Mouse (Mus musculus): ENCODE data around the gene Bbs5.
"Not testable (repeated sequence)": the region's sequence is repeated elsewhere in the genome, so short reads cannot be mapped to it uniquely, and the experiment has no call there.

Gene Bbs5

GRCm38 (mm10) chr2:69669853-69670252 is 22.9 kb downstream of the Bbs5 start, which contains the start of gene Klhl41:
TSS of gene Klhl41 (plus strand) at chr2:69670120.
- DNase-seq (ENCODE audit: low read depth, low spot score), result no peak

- DNase-seq (ENCODE audit: low read depth, low spot score), result no peak
Observed at GRCm38 (mm10) chr2:69673723-69674122, 26.8 kb downstream of the Bbs5 start.

GRCm38 (mm10) chr2:69675266-69675665 is 28.3 kb downstream of the Bbs5 start:
- no peak for DNase-seq (ENCODE audit: low read depth, low spot score)

- no peak for DNase-seq (ENCODE audit: low read depth, low spot score)
Observed at GRCm38 (mm10) chr2:69676713-69677112, 29.7 kb downstream of the Bbs5 start.

GRCm38 (mm10) chr2:69677215-69677614 is 30.2 kb downstream of the Bbs5 start:
- not testable (repeated sequence) for DNase-seq (ENCODE audit: low read depth, low spot score)

- DNase-seq (ENCODE audit: low read depth, low spot score), result no peak
Observed at GRCm38 (mm10) chr2:69679990-69680389, 33.0 kb downstream of the Bbs5 start.

- DNase-seq (ENCODE audit: low read depth, low spot score), result no peak
Observed at GRCm38 (mm10) chr2:69681931-69682330, 35.0 kb downstream of the Bbs5 start.

- peak; percentile 39 for DNase-seq (ENCODE audit: low read depth, low spot score)
Observed at GRCm38 (mm10) chr2:69683036-69683805, 36.2 kb downstream of the Bbs5 start.

- no peak for DNase-seq (ENCODE audit: low read depth, low spot score)
Observed at GRCm38 (mm10) chr2:69684488-69684887, 37.5 kb downstream of the Bbs5 start.

GRCm38 (mm10) chr2:69690214-69690613 is 43.2 kb downstream of the Bbs5 start:
- DNase-seq (ENCODE audit: low read depth, low spot score), result no peak

- DNase-seq (ENCODE audit: low read depth, low spot score), result no peak
Observed at GRCm38 (mm10) chr2:69690843-69691242, 43.9 kb downstream of the Bbs5 start.

GRCm38 (mm10) chr2:69693501-69693900 is 46.5 kb downstream of the Bbs5 start:
- DNase-seq (ENCODE audit: low read depth, low spot score), result no peak

- DNase-seq (ENCODE audit: low read depth, low spot score), result no peak
Observed at GRCm38 (mm10) chr2:69700446-69700845, 53.5 kb downstream of the Bbs5 start.

GRCm38 (mm10) chr2:69712171-69712570 is 65.2 kb downstream of the Bbs5 start:
- no peak for DNase-seq (ENCODE audit: low read depth, low spot score)

- peak; percentile 79 for DNase-seq (ENCODE audit: low read depth, low spot score)
Observed at GRCm38 (mm10) chr2:69712981-69713625, 66.1 kb downstream of the Bbs5 start, which contains the start of gene Fastkd1. TSS of gene Fastkd1 (minus strand) at chr2:69713516.

GRCm38 (mm10) chr2:69713626-69714014 is 66.6 kb downstream of the Bbs5 start:
- DNase-seq (ENCODE audit: low read depth, low spot score), result no peak

GRCm38 (mm10) chr2:69714126-69714525 is 67.2 kb downstream of the Bbs5 start:
- no peak for DNase-seq (ENCODE audit: low read depth, low spot score)

GRCm38 (mm10) chr2:69716483-69716882 is 69.5 kb downstream of the Bbs5 start:
- DNase-seq (ENCODE audit: low read depth, low spot score), result no peak

All from brain, embryonic 18.5 days (tissue).